Mouse (Mus musculus) forebrain, embryonic 16.5 days (tissue): ENCODE measurements around the gene Psme1. TPM values are rescaled to one million over a fixed set of nuclear protein-coding genes. Genes with fewer than 3 reads are reported as not detected.

Source experiments
- ATAC-seq: fragments of 200-750 bp; cut with Nextera tagmentation; 2 replicates; pipeline ENCODE4 v1.8.0; 2017; ENCODE audit warnings: mild to moderate bottlenecking, moderate library complexity
- H3K27ac ChIP-seq: fragments of 300-500 bp; sonication (generic); 2 replicates; pipeline ENCODE4 v1.5.1; 2014; ENCODE audit warnings: low read length, control low read depth
- H3K27me3 ChIP-seq: fragments of 300-500 bp; sonication (generic); replicated peaks from 2 replicates; pipeline ENCODE4 v1.6.1; 2014; ENCODE audit warnings: low read length; ENCODE audit not compliant: control insufficient read depth, insufficient read depth
- H3K36me3 ChIP-seq: fragments of 300-500 bp; sonication (generic); 2 replicates; pipeline ENCODE4 v1.6.1; 2014; ENCODE audit not compliant: control insufficient read depth, insufficient read depth
- H3K4me1 ChIP-seq: fragments of 300-500 bp; sonication (generic); replicated peaks from 2 replicates; pipeline ENCODE4 v1.6.1; 2014; ENCODE audit warnings: low read length; ENCODE audit not compliant: control insufficient read depth, insufficient read depth
- H3K4me2 ChIP-seq: fragments of 300-500 bp; sonication (generic); 2 replicates; pipeline ENCODE4 v1.6.1; 2014; ENCODE audit warnings: mild to moderate bottlenecking, low read length, control low read depth
- H3K4me3 ChIP-seq: fragments of 300-500 bp; sonication (generic); replicated peaks from 2 replicates; pipeline ENCODE4 v1.5.1; 2014; ENCODE audit warnings: mild to moderate bottlenecking, low read length, control low read depth
- H3K9ac ChIP-seq: fragments of 300-500 bp; sonication (generic); replicated peaks from 2 replicates; pipeline ENCODE4 v1.6.1; 2014; ENCODE audit warnings: low read depth, low read length, control low read depth
- H3K9me3 ChIP-seq: fragments of 300-500 bp; sonication (generic); 2 replicates; pipeline ENCODE4 v1.6.1; 2016; ENCODE audit warnings: low read length; ENCODE audit not compliant: control insufficient read depth
- WGBS: fragments of 180-500 bp; shearing (Covaris S2); extraction: QIAGEN DNeasy Blood & Tissue Kit; methylation state at CpG from one replicate; pipeline ENCODE4 v1.1.7; 2014; 5-methylcytosine and 5-hydroxymethylcytosine counted together
- polyA plus RNA-seq: library from polyadenylated mRNA; unstranded; fragments of >200 nt; fragmentation: Nextera tagmentation; extraction: Ambion mirVana; gene quantifications from 2 replicates; pipeline ENCODE4 v1.2.1, GENCODE M21; 2015

Gene Psme1
- polyA plus RNA-seq, 1 experiment from 2014 or later = 197 TPM

- Histone ChIP-seq H3K4me3 (no peak overlapping the region), H3K9ac (no peak overlapping the region), H3K4me1 (peaks cover 15% of the 10 kb centered on the region), H3K27ac (no peak overlapping the region), H3K9me3 (no peaks in the 10 kb centered on the region), H3K36me3 (peaks cover 34% of the 10 kb centered on the region), H3K4me2 (no peak overlapping the region), H3K27me3 (no peaks in the 10 kb centered on the region)
- ATAC-seq = no peak
- WGBS = 92% methylated on average over 11 of the region's 11 CpGs
Observed at GRCm38 (mm10) chr14:55563249-55563648, 14.7 kb upstream of the Psme1 start.

- H3K4me1 ChIP-seq = peaks cover 13% of the 10 kb centered on the region
- H3K4me3 ChIP-seq = no peak overlapping the region
- ATAC-seq = no peak
- no peak overlapping the region for H3K27ac ChIP-seq
- 81% methylated on average over 3 of the region's 3 CpGs for WGBS
- no peak overlapping the region for H3K4me2 ChIP-seq
- no peaks in the 10 kb centered on the region for H3K9me3 ChIP-seq
- no peaks in the 10 kb centered on the region for H3K27me3 ChIP-seq
- peaks cover 43% of the 10 kb centered on the region for H3K36me3 ChIP-seq
- H3K9ac ChIP-seq = no peak overlapping the region
Observed at GRCm38 (mm10) chr14:55565748-55566147, 12.2 kb upstream of the Psme1 start.

- peaks cover 43% of the 10 kb centered on the region for H3K36me3 ChIP-seq
- no peak overlapping the region for H3K9ac ChIP-seq
- no peak overlapping the region for H3K4me3 ChIP-seq
- no peak for ATAC-seq
- 90% methylated on average over 3 of the region's 3 CpGs for WGBS
- H3K4me1 ChIP-seq = no peaks in the 10 kb centered on the region
- H3K4me2 ChIP-seq = no peak overlapping the region
- H3K27ac ChIP-seq = no peak overlapping the region
- no peaks in the 10 kb centered on the region for H3K9me3 ChIP-seq
- no peaks in the 10 kb centered on the region for H3K27me3 ChIP-seq
Observed at GRCm38 (mm10) chr14:55567496-55567895, 10.4 kb upstream of the Psme1 start.

- Histone ChIP-seq H3K4me3 (no peak overlapping the region), H3K4me2 (no peak overlapping the region), H3K4me1 (no peaks in the 10 kb centered on the region), H3K27ac (no peak overlapping the region), H3K9ac (no peak overlapping the region), H3K36me3 (peaks cover 30% of the 10 kb centered on the region), H3K9me3 (no peaks in the 10 kb centered on the region), H3K27me3 (no peaks in the 10 kb centered on the region)
- 91% methylated on average over 2 of the region's 2 CpGs for WGBS
- ATAC-seq = no peak
Observed at GRCm38 (mm10) chr14:55570588-55570987, 7.3 kb upstream of the Psme1 start.

- no peak overlapping the region for H3K9ac ChIP-seq
- H3K4me3 ChIP-seq = no peak overlapping the region
- ATAC-seq = no peak
- H3K4me2 ChIP-seq = no peak overlapping the region
- H3K4me1 ChIP-seq = no peaks in the 10 kb centered on the region
- H3K27me3 ChIP-seq = no peaks in the 10 kb centered on the region
- H3K27ac ChIP-seq = no peak overlapping the region
- H3K9me3 ChIP-seq = no peaks in the 10 kb centered on the region
- H3K36me3 ChIP-seq = peaks cover 22% of the 10 kb centered on the region
Observed at GRCm38 (mm10) chr14:55571760-55572159, 6.2 kb upstream of the Psme1 start.

GRCm38 (mm10) chr14:55575302-55575701, 2.6 kb upstream of the Psme1 start, which contains the start of gene Fitm1:
Fitm1 (plus strand) TSS chr14:55575617.
- Histone ChIP-seq H3K4me1 (peaks cover 15% of the 10 kb centered on the region), H3K4me2 (no peak within 1 kb of the TSS), H3K9ac (no peak within 1 kb of the TSS), H3K27me3 (no peaks in the 10 kb centered on the region), H3K4me3 (no peak within 1 kb of the TSS), H3K36me3 (no peaks in the 10 kb centered on the region), H3K9me3 (no peaks in the 10 kb centered on the region), H3K27ac (no peak within 1 kb of the TSS)
- no peak for ATAC-seq
- WGBS = 80% methylated on average over 7 of the region's 8 CpGs

- WGBS = 86% methylated on average over 13 of the region's 13 CpGs
- Histone ChIP-seq H3K4me1 (peaks cover 15% of the 10 kb centered on the region), H3K4me3 (no peak overlapping the region), H3K27ac (no peak overlapping the region), H3K9ac (no peak overlapping the region), H3K9me3 (no peaks in the 10 kb centered on the region), H3K27me3 (no peaks in the 10 kb centered on the region), H3K4me2 (no peak overlapping the region), H3K36me3 (no peaks in the 10 kb centered on the region)
- no peak for ATAC-seq
Observed at GRCm38 (mm10) chr14:55575711-55576110, 2.2 kb upstream of the Psme1 start.

- no peak for ATAC-seq
- H3K4me3 ChIP-seq = no peak overlapping the region
- no peak overlapping the region for H3K9ac ChIP-seq
- no peak overlapping the region for H3K27ac ChIP-seq
- WGBS = 76% methylated on average over 16 of the region's 16 CpGs
- H3K27me3 ChIP-seq = no peaks in the 10 kb centered on the region
- peaks cover 15% of the 10 kb centered on the region for H3K4me1 ChIP-seq
- no peaks in the 10 kb centered on the region for H3K9me3 ChIP-seq
- no peaks in the 10 kb centered on the region for H3K36me3 ChIP-seq
- H3K4me2 ChIP-seq = no peak overlapping the region
Observed at GRCm38 (mm10) chr14:55576376-55576775, 1.5 kb upstream of the Psme1 start.

GRCm38 (mm10) chr14:55578668-55579269, 846 bp downstream of the Psme1 start:
- no peak; the same call in 1 of the 2 replicates for ATAC-seq
- Histone ChIP-seq H3K27me3 (no peaks in the 10 kb centered on the region), H3K9me3 (no peaks in the 10 kb centered on the region), H3K4me3 (peak overlapping the region; percentile 84), H3K36me3 (no peaks in the 10 kb centered on the region), H3K4me1 (peaks cover 15% of the 10 kb centered on the region), H3K27ac (peak overlapping the region; percentile 94), H3K9ac (peak overlapping the region; percentile 93), H3K4me2 (peak overlapping the region; percentile 90)
- 30% methylated on average over 6 of the region's 6 CpGs for WGBS
